26 mouse cellular contexts compared by ENCODE assay signal in genomic region chr9:92474244-92474643, GRCm38 (mm10).
"Had no signal": no experiment of that assay in that cellular context is flagged by ENCODE, and none has a peak within 500 bp of the region (broad histone marks: within the 10 kb centered on the region; RNA-seq: fewer than 3 reads in every experiment).

No protein-coding gene starts in this region.

- H3K27me3 ChIP-seq: heart, embryonic 12.5 days; hindbrain, embryonic 12.5 days; intestine, embryonic 15.5 days; limb, embryonic 12.5 days; liver, embryonic 13.5 days had no signal

- DNase-seq: gastrocnemius, adult 2 months; gastrocnemius, postnatal 10 days; gastrocnemius, postnatal 25 days; heart, adult 18-20 months; heart, postnatal 10 days; heart, postnatal 4 days; kidney, adult 2 months; kidney, postnatal 25 days; kidney, postnatal 4 days; liver; liver, embryonic 13.5 days had no signal

- H3K27ac ChIP-seq: gastrocnemius, adult 2 months; heart, embryonic 10.5 days; hindbrain, embryonic 10.5 days; hindbrain, embryonic 12.5 days; hindbrain, embryonic 14.5 days; intestine, embryonic 15.5 days; kidney, postnatal 0 days; layer of hippocampus, adult 2 months; left cerebral cortex, adult 2 months; limb, embryonic 10.5 days; limb, embryonic 12.5 days; liver, embryonic 13.5 days had no signal

- H3K4me1 ChIP-seq: heart, embryonic 10.5 days; heart, embryonic 12.5 days; hindbrain, embryonic 12.5 days; intestine, embryonic 15.5 days; limb, embryonic 10.5 days; limb, embryonic 12.5 days; liver, embryonic 13.5 days had no signal

- H3K4me2 ChIP-seq: heart, embryonic 12.5 days; hindbrain, embryonic 12.5 days; hindbrain, embryonic 14.5 days; intestine, embryonic 15.5 days; limb, embryonic 12.5 days; liver, embryonic 11.5 days; liver, embryonic 13.5 days had no signal

- H3K4me3 ChIP-seq: gastrocnemius, adult 2 months; heart, embryonic 10.5 days; heart, embryonic 12.5 days; hindbrain, embryonic 10.5 days; hindbrain, embryonic 12.5 days; intestine, embryonic 15.5 days; layer of hippocampus, adult 2 months; left cerebral cortex, adult 2 months; limb, embryonic 10.5 days; limb, embryonic 12.5 days; liver, embryonic 13.5 days had no signal

- H3K36me3 ChIP-seq: heart, embryonic 10.5 days; heart, embryonic 12.5 days; hindbrain, embryonic 10.5 days; hindbrain, embryonic 12.5 days; intestine, embryonic 15.5 days; limb, embryonic 10.5 days; limb, embryonic 12.5 days; liver, embryonic 13.5 days had no signal

- ATAC-seq: hindbrain, embryonic 16.5 days; inflammation-experienced regulatory T-cells, adult 6 months; intestine, embryonic 15.5 days; intestine, postnatal 0 days had no signal

- H3K9me3 ChIP-seq: heart, embryonic 10.5 days; heart, embryonic 12.5 days; hindbrain, embryonic 10.5 days; hindbrain, embryonic 12.5 days; intestine, embryonic 15.5 days; limb, embryonic 10.5 days; limb, embryonic 12.5 days; liver, embryonic 13.5 days had no signal

- H3K9ac ChIP-seq: heart, embryonic 12.5 days; hindbrain, embryonic 12.5 days; hindbrain, embryonic 14.5 days; intestine, embryonic 15.5 days; limb, embryonic 12.5 days; liver, embryonic 13.5 days had no signal
